Mouse (Mus musculus) spleen, postnatal 10 days (tissue): ENCODE measurements around the gene Krtap20-2.
"Not testable (repeated sequence)": the region's sequence is repeated elsewhere in the genome, so short reads cannot be mapped to it uniquely, and the experiment has no call there.

Source experiments
- DNase-seq, 2 experiments: peaks; one replicate each; pipeline ENCODE4 v3.0.0; 2021 to 2022; ENCODE audit warnings: low spot score in 2 of 2

Gene Krtap20-2

GRCm38 (mm10) chr16:89205561-89205960 lies at the start of gene Krtap20-2:
Gene Krtap20-2 (plus strand): TSS chr16:89205861.
- no peak for DNase-seq

- DNase-seq, result no peak
Measured at GRCm38 (mm10) chr16:89157652-89158051, 48.0 kb upstream of the Krtap20-2 start, which contains the start of gene Gm9789. Gene Gm9789 (plus strand): TSS chr16:89157952.

DNA sequence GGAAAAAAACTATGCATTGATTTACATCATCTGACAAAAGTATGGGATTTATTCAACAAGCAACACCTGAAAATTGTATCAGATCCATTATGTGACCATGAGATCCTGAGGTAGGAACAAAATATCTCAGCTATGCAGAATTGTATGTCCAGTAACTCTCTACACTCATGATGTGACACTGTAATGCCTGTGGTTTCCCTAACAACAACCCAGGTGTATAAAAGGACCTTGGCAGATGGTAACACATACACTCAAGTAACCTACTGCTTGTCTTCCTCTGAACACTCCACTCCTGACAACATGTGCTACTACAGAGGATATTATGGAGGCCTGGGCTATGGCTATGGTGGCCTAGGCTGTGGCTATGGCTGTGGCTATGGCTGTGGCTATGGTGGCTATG lies 36.5 kb upstream of the Krtap20-2 start, which contains the start of gene Gm7735:
Gene Gm7735 (plus strand): TSS at position 301 of the 400 bp plus-strand sequence.
- DNase-seq, result not testable (repeated sequence)

GRCm38 (mm10) chr16:89174435-89174834 lies 31.2 kb upstream of the Krtap20-2 start, which contains the start of gene 1110057P08Rik:
Gene 1110057P08Rik (plus strand): TSS chr16:89174735.
- no peak for DNase-seq

GRCm38 (mm10) chr16:89188621-89189020 lies 17.0 kb upstream of the Krtap20-2 start:
- no peak for DNase-seq
